Mouse (Mus musculus) kidney, adult 2 months (tissue): ENCODE data around the gene Slc2a3.

Experiments
- CTCF ChIP-seq: fragments of 200-500 bp; conservative IDR thresholded peaks from 2 replicates; pipeline ENCODE4 v1.5.1; 2011; ENCODE audit warnings: low read depth, mild to moderate bottlenecking, control low read depth, low read length, moderate library complexity, mixed read lengths; ENCODE audit not compliant: insufficient read depth, insufficient read length
- POLR2A ChIP-seq: fragments of 200-500 bp; IDR thresholded peaks from one replicate; pipeline ENCODE4 v1.6.1; 2011; ENCODE audit warnings: low read depth, low read length, control low read depth

GRCm38 (mm10) chr6:122836974-122837373, 35.5 kb upstream of the Slc2a3 start:
- no peak for TF ChIP-seq CTCF
- TF ChIP-seq POLR2A, result no peak
